Mouse (Mus musculus) CH12.LX (cell line): ENCODE measurements at regions not wholly inside any gene's neighbourhood (a gene's known extent, or its start where the extent isn't known, plus 50 kb on each side); places are given as distances from the start of the nearest gene placed in this dataset.

Experiments used
- DNase-seq: peaks from one replicate; pipeline ENCODE4 v3.0.0-alpha.2; 2013; ENCODE audit errors: extremely low read depth
- H3K27ac ChIP-seq: 2 replicates; pipeline ENCODE4 v1.5.1; 2012; ENCODE audit warnings: low read depth, mild to moderate bottlenecking, control low read depth, moderate library complexity; ENCODE audit not compliant: insufficient read depth
- H3K27me3 ChIP-seq: replicated peaks from 2 replicates; pipeline ENCODE3; 2012; ENCODE audit warnings: inconsistent platforms
- H3K36me3 ChIP-seq, 2 experiments: replicated peaks in 1 of 2; 2 replicates each; pipeline versions ENCODE3 to v1.6.1; 2012; ENCODE audit warnings: inconsistent platforms in 1 of 2, low read length in 1 of 2, mild to moderate bottlenecking in 1 of 2, mixed read lengths in 1 of 2, moderate library complexity in 1 of 2; ENCODE audit not compliant: control insufficient read depth in 1 of 2, insufficient read depth in 1 of 2
- H3K4me1 ChIP-seq, 2 experiments: 2 replicates each; pipeline ENCODE4 v1.6.1; 2012; ENCODE audit warnings: inconsistent platforms in 1 of 2, moderate library complexity in 1 of 2; ENCODE audit not compliant: insufficient read depth in 2 of 2, control insufficient read depth in 1 of 2
- H3K4me2 ChIP-seq: 2 replicates; pipeline ENCODE4 v1.6.1; 2012; ENCODE audit warnings: low read depth, mild to moderate bottlenecking, control low read depth; ENCODE audit not compliant: poor library complexity, insufficient read depth, severe bottlenecking
- H3K4me3 ChIP-seq, 3 experiments: fragments of 150-350 bp in 1 of 3; sonication (generic) in 1 of 3; replicated peaks in 1 of 3; 2 replicates each; pipeline versions ENCODE3 to v1.5.1; 2011 to 2012; ENCODE audit warnings: low read depth in 2 of 3, low read length in 2 of 3, mild to moderate bottlenecking in 2 of 3, moderate library complexity in 2 of 3, control low read depth in 1 of 3, improper control_type of control experiment in 1 of 3, inconsistent platforms in 1 of 3, mixed read lengths in 1 of 3; ENCODE audit not compliant: poor library complexity in 1 of 3
- H3K79me2 ChIP-seq: replicated peaks from 2 replicates; pipeline ENCODE4 v1.6.1; 2012; ENCODE audit warnings: mild to moderate bottlenecking, moderate library complexity; ENCODE audit not compliant: control insufficient read depth, poor library complexity, insufficient read depth, severe bottlenecking; ENCODE audit errors: extremely low read depth
- H3K9ac ChIP-seq: 2 replicates; pipeline ENCODE4 v1.6.1; 2012; ENCODE audit warnings: low read depth, mild to moderate bottlenecking, control low read depth, moderate library complexity; ENCODE audit not compliant: insufficient read depth
- H3K9me3 ChIP-seq: replicated peaks from 2 replicates; pipeline ENCODE3; 2012; ENCODE audit warnings: low read length, inconsistent platforms, mixed read lengths
- CHD2 ChIP-seq: IDR thresholded peaks from 2 replicates; pipeline ENCODE4 v1.6.1; 2011; ENCODE audit warnings: low read length, improper control_type of control experiment
- CTCF ChIP-seq, 2 experiments: IDR thresholded peaks in 1 of 2; conservative IDR thresholded peaks in 1 of 2; 2 replicates each; pipeline ENCODE4 v1.5.1; 2011 to 2012; ENCODE audit warnings: low read depth in 2 of 2, low read length in 2 of 2, improper control_type of control experiment in 1 of 2, inconsistent platforms in 1 of 2, mild to moderate bottlenecking in 1 of 2, moderate library complexity in 1 of 2
- E2F4 ChIP-seq: IDR thresholded peaks from 2 replicates; pipeline ENCODE4 v1.6.1; 2011; ENCODE audit warnings: low read depth, low read length, improper control_type of control experiment; ENCODE audit not compliant: insufficient replicate concordance
- ELF1 ChIP-seq: IDR thresholded peaks from 2 replicates; pipeline ENCODE4 v1.6.1; 2014; ENCODE audit warnings: low read depth, mild to moderate bottlenecking, inconsistent platforms, low read length, improper control_type of control experiment
- EP300 ChIP-seq: IDR thresholded peaks from 2 replicates; pipeline ENCODE4 v1.6.1; 2011; ENCODE audit warnings: low read length, improper control_type of control experiment
- ETS1 ChIP-seq: conservative IDR thresholded peaks from 2 replicates; pipeline ENCODE4 v1.6.1; 2012; ENCODE audit warnings: low read depth, mild to moderate bottlenecking, inconsistent platforms, low read length, improper control_type of control experiment, moderate library complexity
- GABPA ChIP-seq: IDR thresholded peaks from 2 replicates; pipeline ENCODE4 v1.6.1; 2012; ENCODE audit warnings: low read depth, low read length, improper control_type of control experiment, inconsistent platforms; ENCODE audit not compliant: insufficient replicate concordance
- JUN ChIP-seq: IDR thresholded peaks from 2 replicates; pipeline ENCODE4 v1.6.1; 2011; ENCODE audit warnings: low read depth, mild to moderate bottlenecking, low read length, improper control_type of control experiment, moderate library complexity; ENCODE audit not compliant: insufficient read depth
- MAX ChIP-seq: IDR thresholded peaks from 2 replicates; pipeline ENCODE4 v1.6.1; 2011; ENCODE audit warnings: low read length, improper control_type of control experiment
- MXI1 ChIP-seq: IDR thresholded peaks from 2 replicates; pipeline ENCODE4 v1.6.1; 2011; ENCODE audit warnings: mild to moderate bottlenecking, low read depth, low read length, improper control_type of control experiment
- MYC ChIP-seq: IDR thresholded peaks from 2 replicates; pipeline ENCODE4 v1.6.1; 2011; ENCODE audit warnings: low read depth, mild to moderate bottlenecking, improper control_type of control experiment, low read length
- NELFE ChIP-seq: IDR thresholded peaks from 2 replicates; pipeline ENCODE4 v1.6.1; 2011; ENCODE audit warnings: low read depth, low read length, improper control_type of control experiment
- NRF1 ChIP-seq: IDR thresholded peaks from 2 replicates; pipeline ENCODE4 v1.6.1; 2014; ENCODE audit warnings: low read depth, mild to moderate bottlenecking, inconsistent platforms, low read length, improper control_type of control experiment, moderate library complexity
- POLR2AphosphoS2 ChIP-seq: IDR thresholded peaks from 2 replicates; pipeline ENCODE4 v1.6.1; 2011; ENCODE audit warnings: low read depth, low read length, improper control_type of control experiment
- RAD21 ChIP-seq: IDR thresholded peaks from 2 replicates; pipeline ENCODE4 v1.6.1; 2011; ENCODE audit warnings: low read depth, mild to moderate bottlenecking, low read length, improper control_type of control experiment, moderate library complexity
- SMC3 ChIP-seq: IDR thresholded peaks from 2 replicates; pipeline ENCODE4 v1.6.1; 2011; ENCODE audit warnings: low read depth, low read length, improper control_type of control experiment
- TCF12 ChIP-seq: IDR thresholded peaks from 2 replicates; pipeline ENCODE4 v1.6.1; 2014; ENCODE audit warnings: low read depth, mild to moderate bottlenecking, inconsistent platforms, low read length, improper control_type of control experiment
- ZC3H11A ChIP-seq: IDR thresholded peaks from 2 replicates; pipeline ENCODE4 v1.6.1; 2012; ENCODE audit warnings: low read depth, mild to moderate bottlenecking, inconsistent platforms, low read length, improper control_type of control experiment
- ZKSCAN1 ChIP-seq: IDR thresholded peaks from 2 replicates; pipeline ENCODE4 v1.6.1; 2012; ENCODE audit warnings: low read depth, inconsistent platforms, low read length, improper control_type of control experiment, borderline replicate concordance
- ZMIZ1 ChIP-seq: IDR thresholded peaks from 2 replicates; pipeline ENCODE4 v1.6.1; 2012; ENCODE audit warnings: low read depth, mild to moderate bottlenecking, inconsistent platforms, low read length, improper control_type of control experiment
- dilution Hi-C: fragments of 300-500 bp; cut with MboI; formaldehyde crosslinking; loops from 2 replicates; pipeline ENCODE4 v1.14.3; 2020; ENCODE audit warnings: low sequenced_read_pairs; ENCODE audit not compliant: extremely low pct_unique_long_range_greater_than_20kb, extremely low pct_ligation_motif_present
- in situ Hi-C: fragments of 300-500 bp; cut with MboI; formaldehyde crosslinking; loops from 3 replicates; pipeline ENCODE4 v1.14.3; 2019; ENCODE audit warnings: low sequenced_read_pairs, low pct_ligation_motif_present, low pct_unique_long_range_greater_than_20kb, mixed read lengths

DNA sequence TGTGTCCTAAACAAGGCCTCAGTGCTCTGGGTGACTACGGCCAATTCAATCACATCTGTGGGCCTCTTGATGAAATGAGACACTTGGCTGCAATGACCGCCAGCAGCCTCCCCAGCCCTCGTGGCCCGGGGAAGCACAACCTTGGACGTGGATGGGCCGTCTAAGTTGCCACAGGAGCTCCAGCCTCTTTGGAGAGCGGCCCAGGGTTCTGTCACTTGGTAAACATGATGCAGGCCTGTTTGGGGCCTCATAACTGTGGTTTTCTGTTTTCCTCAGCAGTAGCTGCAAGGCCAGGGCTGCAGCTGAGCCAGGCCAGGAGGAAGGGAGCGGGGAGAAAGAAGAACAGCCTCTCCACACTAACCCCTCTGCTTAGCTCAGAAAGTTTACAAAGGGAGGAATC is 105.2 kb upstream of the Zmiz1 start:
- Histone ChIP-seq H3K27ac (no peak overlapping the region), H3K36me3 (no peaks in the 10 kb centered on the region), H3K9ac (no peak overlapping the region), H3K79me2 (no peaks in the 10 kb centered on the region), H3K9me3 (no peaks in the 10 kb centered on the region), H3K27me3 (peaks cover 1% of the 10 kb centered on the region), H3K4me2 (no peak overlapping the region)
- dilution Hi-C loops (no loop called here), in situ Hi-C loops (no loop called here)
- TF ChIP-seq MXI1 (no peak), NELFE (no peak), GABPA (no peak), ZC3H11A (no peak), JUN (no peak), ZKSCAN1 (no peak), MAX (no peak), RAD21 (no peak), EP300 (no peak), MYC (no peak)
- TF ChIP-seq, all 38 proteins: peak for 0
- DNase-seq: no peak
- H3K4me1 ChIP-seq: no peaks in the 10 kb centered on the region
- H3K4me3 ChIP-seq: no peak overlapping the region

GRCm38 (mm10) chr14:25354288-25354850 is 104.6 kb upstream of the Zmiz1 start:
- no peak overlapping the region for H3K27ac ChIP-seq
- H3K79me2 ChIP-seq: no peaks in the 10 kb centered on the region
- H3K36me3 ChIP-seq: no peaks in the 10 kb centered on the region
- dilution Hi-C loops: no loop called here
- peaks cover 1% of the 10 kb centered on the region for H3K27me3 ChIP-seq
- no peak for DNase-seq
- H3K4me1 ChIP-seq: no peaks in the 10 kb centered on the region
- TF ChIP-seq CHD2 (no peak), NRF1 (no peak), POLR2AphosphoS2 (no peak), ZKSCAN1 (no peak)
- no peak overlapping the region for H3K4me3 ChIP-seq
- no peak overlapping the region for H3K4me2 ChIP-seq
- in situ Hi-C loops: no loop called here
- no peak overlapping the region for H3K9ac ChIP-seq
- no peaks in the 10 kb centered on the region for H3K9me3 ChIP-seq

GRCm38 (mm10) chr14:25357805-25358204 is 101.2 kb upstream of the Zmiz1 start:
- H3K9ac ChIP-seq: no peak overlapping the region
- no peaks in the 10 kb centered on the region for H3K79me2 ChIP-seq
- no peak overlapping the region for H3K4me3 ChIP-seq
- in situ Hi-C loops: no loop called here
- no peaks in the 10 kb centered on the region for H3K9me3 ChIP-seq
- DNase-seq: no peak
- peaks cover 0 to 6% of the 10 kb centered on the region in 2 experiments; a peak in 2 of 4 replicates for H3K4me1 ChIP-seq
- no peak overlapping the region for H3K27ac ChIP-seq
- dilution Hi-C loops: no loop called here
- no peak overlapping the region for H3K4me2 ChIP-seq
- H3K27me3 ChIP-seq: peaks cover 1% of the 10 kb centered on the region
- H3K36me3 ChIP-seq: no peaks in the 10 kb centered on the region
- TF ChIP-seq TCF12 (no peak), E2F4 (no peak), ETS1 (no peak), ZMIZ1 (no peak), ELF1 (no peak), CTCF (conservative IDR thresholded peaks at IDR 0.05 in 1 of 2, IDR thresholded peaks at IDR 0.05 in 1 of 2; ENCODE audit: low read depth in 2 of 2, low read length in 2 of 2) (no peak), SMC3 (no peak), RAD21 (no peak), EP300 (no peak)
